Mouse (Mus musculus) forebrain, postnatal 0 days (tissue): ENCODE data around the gene Wdr1. TPM values are rescaled to one million over a fixed set of nuclear protein-coding genes. Genes with fewer than 3 reads are reported as not detected.

Source experiments
- ATAC-seq: fragments of 200-750 bp; cut with Nextera tagmentation; 2 replicates; pipeline ENCODE4 v1.8.0; 2017; ENCODE audit warnings: mild to moderate bottlenecking, moderate library complexity
- DNase-seq: peaks from one replicate; pipeline ENCODE4 v3.0.0-alpha.2; 2015
- H3K27ac ChIP-seq: fragments of 300-500 bp; sonication (generic); 2 replicates; pipeline ENCODE4 v1.5.1; 2014; ENCODE audit warnings: low read depth, mild to moderate bottlenecking, antibody characterized with exemption, low read length, moderate library complexity, mixed read lengths
- H3K27me3 ChIP-seq: fragments of 300-500 bp; sonication (generic); 2 replicates; pipeline ENCODE4 v1.6.1; 2014; ENCODE audit warnings: mild to moderate bottlenecking, low read length, mixed read lengths; ENCODE audit not compliant: insufficient read depth
- H3K36me3 ChIP-seq: fragments of 300-500 bp; sonication (generic); 2 replicates; pipeline ENCODE4 v1.6.1; 2014; ENCODE audit warnings: mild to moderate bottlenecking, moderate library complexity; ENCODE audit not compliant: insufficient read depth
- H3K4me1 ChIP-seq: fragments of 300-500 bp; sonication (generic); 2 replicates; pipeline ENCODE4 v1.6.1; 2014; ENCODE audit warnings: antibody characterized with exemption; ENCODE audit not compliant: insufficient read depth
- H3K4me2 ChIP-seq: fragments of 300-500 bp; sonication (generic); 2 replicates; pipeline ENCODE4 v1.6.1; 2014; ENCODE audit warnings: low read depth, mild to moderate bottlenecking, moderate library complexity
- H3K4me3 ChIP-seq: fragments of 300-500 bp; sonication (generic); 2 replicates; pipeline ENCODE4 v1.5.1; 2014; ENCODE audit warnings: low read depth, low read length, mixed read lengths
- H3K9ac ChIP-seq: fragments of 300-500 bp; sonication (generic); 2 replicates; pipeline ENCODE4 v1.6.1; 2014; ENCODE audit warnings: mild to moderate bottlenecking
- H3K9me3 ChIP-seq: fragments of 300-500 bp; sonication (generic); 2 replicates; pipeline ENCODE4 v1.6.1; 2016; ENCODE audit warnings: low read length
- CTCF ChIP-seq: sonication (generic); IDR thresholded peaks from 2 replicates; pipeline ENCODE4 v1.5.1; 2016; ENCODE audit warnings: antibody characterized with exemption, control low read depth, low read depth
- WGBS: fragments of 180-500 bp; shearing (Covaris S2); extraction: QIAGEN DNeasy Blood & Tissue Kit; methylation state at CpG from one replicate; pipeline ENCODE4 v1.1.7; 2014; 5-methylcytosine and 5-hydroxymethylcytosine counted together
- polyA plus RNA-seq: library from polyadenylated mRNA; unstranded; fragments of >200 nt; fragmentation: Nextera tagmentation; extraction: Ambion mirVana; gene quantifications from 2 replicates; pipeline ENCODE4 v1.2.1, GENCODE M21; 2015
- total RNA-seq: library from RNA; depleted of rRNA; stranded (reverse); fragments of >200 nt; gene quantifications from 2 replicates; pipeline ENCODE4 v1.2.3, GENCODE M21; 2014

Wdr1 gene
- total and polyA plus RNA-seq, 2 experiments from 2014 or later: 192 to 256 TPM

DNA sequence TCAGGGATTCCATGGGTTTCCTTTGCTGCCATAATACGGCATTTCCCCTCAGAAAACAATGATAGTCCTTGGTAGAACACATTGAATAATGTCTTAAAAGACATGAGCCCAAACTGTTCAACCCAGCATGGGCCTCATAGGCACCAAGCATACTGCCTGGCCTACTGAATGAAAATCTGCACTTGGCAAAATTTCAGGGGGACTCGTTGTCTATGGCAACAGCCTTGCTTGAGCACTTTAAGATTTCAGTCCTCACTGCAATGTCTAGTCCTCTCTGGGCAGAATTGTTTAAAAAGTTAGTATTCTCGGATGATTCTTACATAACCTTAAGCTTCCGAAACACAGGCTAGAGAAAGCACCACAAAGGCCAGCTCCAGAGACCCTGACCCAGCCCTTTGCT, 25.2 kb downstream of the Wdr1 start:
- peak; percentile 45; the same call in 1 of the 2 replicates for ATAC-seq
- peak; percentile 46 for DNase-seq
- Histone ChIP-seq H3K4me3 (no peak overlapping the region), H3K9me3 (no peaks in the 10 kb centered on the region), H3K4me2 (no peak overlapping the region), H3K27ac (no peak overlapping the region), H3K9ac (no peak overlapping the region), H3K36me3 (peaks cover 96% of the 10 kb centered on the region), H3K27me3 (no peaks in the 10 kb centered on the region), H3K4me1 (no peaks in the 10 kb centered on the region)
- no peak for TF ChIP-seq CTCF
- WGBS: 66% methylated on average over 4 of the region's 4 CpGs

DNA sequence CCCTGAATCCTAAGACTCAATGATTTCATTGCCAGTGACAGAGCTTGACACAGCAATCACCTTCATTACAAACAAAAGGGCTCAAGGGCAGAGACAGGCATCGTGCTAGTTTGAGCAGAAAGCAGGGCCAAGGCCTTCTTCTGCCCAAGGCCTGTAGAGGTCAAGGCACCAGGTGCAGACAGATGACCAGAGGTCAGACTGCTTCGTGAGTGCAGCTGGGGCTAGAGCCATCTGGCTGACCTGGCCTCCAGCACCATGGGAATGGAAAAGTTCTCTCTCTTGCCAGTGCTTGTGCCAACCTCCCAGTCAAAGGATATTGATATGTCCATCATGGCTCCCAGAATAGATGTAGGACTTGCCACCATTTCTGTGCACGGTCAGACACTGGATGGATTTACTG, 26.2 kb downstream of the Wdr1 start:
- Histone ChIP-seq H3K9ac (no peak overlapping the region), H3K27ac (no peak overlapping the region), H3K36me3 (peaks cover 96% of the 10 kb centered on the region), H3K4me3 (no peak overlapping the region), H3K27me3 (no peaks in the 10 kb centered on the region), H3K4me1 (no peaks in the 10 kb centered on the region), H3K9me3 (no peaks in the 10 kb centered on the region), H3K4me2 (no peak overlapping the region)
- no peak for DNase-seq
- 89% methylated on average over 3 of the region's 3 CpGs for WGBS
- TF ChIP-seq CTCF: no peak
- ATAC-seq: no peak

DNA sequence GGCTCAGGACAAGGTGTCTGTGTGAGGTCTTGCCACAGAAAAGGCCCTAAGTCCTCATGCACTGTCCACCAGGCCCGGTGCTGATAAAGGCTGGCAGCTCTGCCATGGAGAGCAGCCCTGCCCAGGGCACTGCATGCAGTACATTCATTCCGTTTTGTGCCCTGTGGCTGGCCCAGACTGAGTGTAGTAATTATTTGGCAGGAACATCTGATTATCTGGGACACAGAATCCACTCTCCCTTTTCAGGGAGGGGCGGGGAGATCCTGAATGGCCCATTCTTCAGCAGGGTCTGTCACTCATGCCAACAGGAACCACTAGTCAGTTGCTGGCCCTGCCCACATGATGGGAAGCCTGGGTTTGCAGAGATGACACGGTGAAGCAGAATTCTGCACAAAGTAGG, 30.9 kb downstream of the Wdr1 start:
- no peaks in the 10 kb centered on the region for H3K4me1 ChIP-seq
- no peaks in the 10 kb centered on the region for H3K27me3 ChIP-seq
- no peak for TF ChIP-seq CTCF
- DNase-seq: peak; percentile 50
- H3K9me3 ChIP-seq: no peaks in the 10 kb centered on the region
- H3K9ac ChIP-seq: no peak overlapping the region
- no peak overlapping the region for H3K4me3 ChIP-seq
- peaks cover 95% of the 10 kb centered on the region for H3K36me3 ChIP-seq
- no peak overlapping the region for H3K4me2 ChIP-seq
- peak; percentile 91 for ATAC-seq
- 47% methylated on average over 4 of the region's 4 CpGs for WGBS
- H3K27ac ChIP-seq: 0 out of 2 replicates have a peak overlapping the region, but pooled peaks have one; percentile 21

DNA sequence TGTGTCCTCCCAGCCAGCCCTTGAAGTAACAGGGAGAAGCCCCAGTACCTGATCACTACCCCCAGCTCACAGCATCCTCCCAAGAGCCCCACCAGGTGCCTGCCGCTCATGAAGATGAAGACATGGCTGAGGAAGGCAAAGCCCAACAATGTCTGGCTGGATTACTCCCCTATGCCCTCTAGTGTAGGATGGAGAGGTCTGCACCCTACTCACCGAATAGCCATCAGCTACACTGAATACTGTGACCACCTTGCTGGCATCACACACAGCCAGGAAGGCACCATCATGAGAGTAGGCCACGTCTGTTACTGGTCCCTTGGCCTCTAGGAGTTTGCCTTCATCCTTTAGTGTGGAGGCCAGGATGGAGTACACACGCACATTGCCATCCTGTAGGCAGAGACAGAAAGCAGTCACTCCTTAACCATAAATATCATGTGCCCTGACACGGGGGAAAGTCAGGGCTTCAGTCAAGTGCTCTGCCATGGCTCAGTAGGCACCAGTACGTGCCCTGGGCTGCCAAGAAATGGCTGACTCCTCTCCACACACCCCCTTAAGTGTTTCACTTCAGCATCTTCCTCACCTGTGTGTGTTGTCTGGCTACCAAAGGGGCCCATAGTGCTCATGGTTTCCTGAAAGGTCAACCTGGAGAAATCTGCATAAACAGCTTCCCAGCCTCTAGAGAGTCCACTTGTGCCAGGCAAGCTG, 33.1 kb downstream of the Wdr1 start:
- no peak overlapping the region for H3K9ac ChIP-seq
- H3K27ac ChIP-seq: no peak overlapping the region
- DNase-seq (peak; percentile 47), ATAC-seq (peak; percentile 37; the same call in 1 of the 2 replicates)
- H3K4me3 ChIP-seq: no peak overlapping the region
- peak; percentile 83 for TF ChIP-seq CTCF
- no peaks in the 10 kb centered on the region for H3K4me1 ChIP-seq
- WGBS: 76% methylated on average over 6 of the region's 6 CpGs
- H3K27me3 ChIP-seq: no peaks in the 10 kb centered on the region
- no peak overlapping the region for H3K4me2 ChIP-seq
- peaks cover 86% of the 10 kb centered on the region for H3K36me3 ChIP-seq
- no peaks in the 10 kb centered on the region for H3K9me3 ChIP-seq

DNA sequence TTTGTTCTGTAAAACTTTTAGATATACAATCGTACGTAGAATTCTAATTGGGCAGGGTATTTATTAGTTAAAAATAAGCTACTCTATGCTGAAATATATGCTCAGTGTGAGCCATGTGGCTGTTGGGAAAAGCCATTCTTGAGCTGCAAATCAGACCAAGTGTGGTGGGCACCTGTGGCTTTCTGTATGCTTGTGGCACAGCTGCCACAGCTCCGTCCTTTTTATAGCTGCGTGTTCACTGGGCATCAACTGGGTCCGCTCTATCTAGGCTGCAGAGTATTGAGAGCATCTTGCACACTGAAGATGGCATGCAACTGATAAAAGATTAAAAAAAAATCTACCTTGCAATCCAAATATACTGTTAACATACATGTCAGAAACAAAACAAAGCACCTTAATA, 40.0 kb downstream of the Wdr1 start:
- Histone ChIP-seq H3K4me2 (no peak overlapping the region), H3K9me3 (no peaks in the 10 kb centered on the region), H3K27ac (no peak overlapping the region), H3K27me3 (no peaks in the 10 kb centered on the region), H3K36me3 (peaks cover 22% of the 10 kb centered on the region), H3K4me3 (no peak overlapping the region), H3K4me1 (no peaks in the 10 kb centered on the region), H3K9ac (no peak overlapping the region)
- 89% methylated on average over 5 of the region's 5 CpGs for WGBS
- DNase-seq (no peak), ATAC-seq (no peak)
- TF ChIP-seq CTCF: no peak

DNA sequence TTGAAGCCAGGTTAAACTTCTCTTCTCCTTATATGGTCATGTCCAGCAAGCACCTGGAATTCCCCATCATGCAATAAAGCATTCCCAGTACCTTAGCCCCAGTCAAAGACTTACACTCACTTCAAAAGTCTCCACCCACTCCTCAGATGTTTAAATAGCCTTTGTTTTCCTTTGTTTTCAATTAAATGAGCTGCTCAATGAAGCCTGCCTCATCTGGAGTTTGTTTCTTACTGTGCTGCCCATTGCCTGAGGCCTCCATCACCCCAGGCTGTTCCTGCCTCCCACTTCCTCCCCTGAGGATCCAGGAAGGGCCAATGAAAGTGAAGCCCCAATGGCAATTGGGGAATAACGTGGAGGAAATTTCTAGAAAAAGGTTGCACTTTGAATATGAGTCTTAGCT, 42.2 kb downstream of the Wdr1 start:
- no peak for TF ChIP-seq CTCF
- Histone ChIP-seq H3K9ac (no peak overlapping the region), H3K36me3 (0 out of 2 replicates have a peak, but pooled peaks cover 2% of the 10 kb centered on the region), H3K4me2 (no peak overlapping the region), H3K9me3 (no peaks in the 10 kb centered on the region), H3K4me3 (no peak overlapping the region), H3K4me1 (no peaks in the 10 kb centered on the region), H3K27ac (no peak overlapping the region), H3K27me3 (no peaks in the 10 kb centered on the region)
- WGBS: 50% methylated on average over 1 of the region's 1 CpGs
- ATAC-seq (no peak), DNase-seq (no peak)

DNA sequence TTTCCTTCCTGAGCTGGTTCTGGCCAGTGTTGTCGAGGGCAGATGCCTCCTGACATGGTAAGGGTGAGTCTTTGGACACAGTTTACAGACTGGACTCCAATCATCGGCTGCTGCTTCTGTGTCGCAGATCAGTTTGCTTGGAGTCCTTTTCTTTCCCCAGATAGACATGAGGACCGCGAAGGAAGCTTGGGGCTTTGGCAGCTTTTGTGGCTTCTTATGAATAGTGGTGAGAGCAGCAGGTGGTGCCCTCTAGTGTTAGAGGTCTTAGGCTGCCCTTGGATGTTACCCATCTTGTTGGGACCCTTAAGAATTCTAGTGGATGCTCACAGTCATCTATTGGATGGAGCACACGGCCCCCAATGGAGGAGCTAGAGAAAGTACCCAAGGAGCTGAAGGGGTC, 46.8 kb downstream of the Wdr1 start:
- H3K4me2 ChIP-seq: no peak overlapping the region
- H3K36me3 ChIP-seq: no peaks in the 10 kb centered on the region
- H3K9ac ChIP-seq: no peak overlapping the region
- H3K27ac ChIP-seq: no peak overlapping the region
- TF ChIP-seq CTCF: peak; percentile 57
- no peaks in the 10 kb centered on the region for H3K9me3 ChIP-seq
- ATAC-seq (peak; percentile 51), DNase-seq (peak; percentile 65)
- 59% methylated on average over 6 of the region's 6 CpGs for WGBS
- no peak overlapping the region for H3K4me3 ChIP-seq
- H3K4me1 ChIP-seq: no peaks in the 10 kb centered on the region
- no peaks in the 10 kb centered on the region for H3K27me3 ChIP-seq
